Mouse (Mus musculus) heart, postnatal 14 days (tissue): ENCODE data around the gene Arel1. TPM values are rescaled to one million over a fixed set of nuclear protein-coding genes. Genes with fewer than 3 reads are reported as not detected.

Experiments used
- DNase-seq, 2 experiments: peaks; one replicate each; pipeline ENCODE4 v3.0.0; 2021 to 2022
- intact Hi-C: fragments of 180-260 bp; cut with DNase I; formaldehyde crosslinking; loops from one replicate; pipeline ENCODE4 v1.15.1; 2025
- total RNA-seq, 2 experiments: library from RNA; stranded (reverse); gene quantifications; 2 replicates each; pipeline ENCODE4 v1.2.3; 2021

The Arel1 gene
- total RNA-seq, 2 experiments from 2014 or later, result 33.6 to 38.9 TPM

DNA sequence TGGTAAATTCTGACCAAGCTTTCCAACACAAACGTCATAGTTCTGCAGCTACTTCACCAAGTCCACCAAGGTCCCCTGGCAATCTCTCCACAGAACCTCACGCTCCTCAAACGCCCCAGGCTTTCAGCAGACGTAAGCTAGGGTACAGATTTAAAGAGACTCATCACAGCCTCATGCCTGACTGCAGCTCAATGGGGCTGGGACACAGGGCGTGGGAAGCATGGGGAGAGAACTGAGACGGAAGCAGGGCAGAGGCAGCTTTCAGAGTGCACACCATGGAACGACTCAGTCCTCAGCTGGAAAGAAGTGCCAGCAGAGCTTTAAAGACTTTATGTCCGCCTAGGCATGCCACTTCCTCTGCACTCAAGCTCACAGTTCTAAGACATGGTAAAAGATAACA lies 19.2 kb downstream of the Arel1 start:
- intact Hi-C loops, result no loop called here
- DNase-seq, result no peak

DNA sequence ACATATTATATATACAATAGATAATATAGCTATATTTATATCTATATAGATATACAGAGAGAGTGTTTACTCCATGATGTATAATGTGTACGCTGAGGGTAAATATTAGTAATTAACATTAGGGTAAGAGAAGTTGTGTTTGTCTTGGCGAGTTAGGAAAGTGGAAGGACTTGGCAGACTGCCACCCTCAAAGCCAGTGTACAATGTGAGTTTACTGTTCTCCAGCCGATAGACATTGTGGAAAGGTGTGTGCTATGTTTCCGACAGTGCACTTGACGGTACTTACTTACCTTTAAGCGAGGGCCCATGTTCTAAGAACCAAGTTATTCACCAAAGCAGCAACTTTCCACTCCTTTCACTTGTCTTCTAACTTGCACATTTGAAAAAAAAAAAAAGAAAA lies 19.9 kb downstream of the Arel1 start:
- intact Hi-C loops, result no loop called here

DNA sequence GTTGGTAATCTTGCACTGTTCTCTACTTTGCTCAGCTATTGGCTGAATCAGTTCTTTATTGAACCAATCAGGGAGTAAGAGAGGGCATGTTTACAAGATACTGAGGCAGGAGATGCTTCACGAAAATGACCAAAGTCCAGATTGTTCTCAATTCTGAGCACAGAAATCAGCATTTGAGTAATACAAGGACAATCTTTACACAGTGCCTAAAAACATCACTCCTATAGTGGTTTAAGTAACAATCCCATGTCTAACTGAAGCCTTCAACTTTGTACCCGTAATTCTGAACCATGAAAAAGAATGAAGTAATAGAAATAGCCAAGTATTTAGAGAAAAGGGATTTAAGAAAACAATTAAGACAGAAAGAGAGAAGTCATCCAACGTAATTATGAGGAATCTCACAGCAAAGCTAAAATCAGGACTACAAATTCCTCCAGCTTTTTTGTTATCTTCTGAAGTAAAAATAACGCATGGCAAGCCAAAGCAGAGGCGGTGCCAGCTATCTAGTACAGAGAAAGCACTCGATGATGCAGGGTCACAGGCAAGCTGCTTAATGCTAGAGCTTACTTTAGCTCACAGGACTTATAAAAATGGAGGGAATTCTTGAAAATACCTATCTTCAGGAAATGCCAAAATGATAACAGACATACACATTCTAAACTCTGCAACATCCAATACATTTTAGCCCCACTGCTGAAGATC lies 22.0 kb downstream of the Arel1 start:
- intact Hi-C loops, result no loop called here
- peak in 1 of 2 experiments; percentile 41 for DNase-seq

More for the DNA sequence above, 19.9 kb downstream of the Arel1 start:
- DNase-seq, result no peak

DNA sequence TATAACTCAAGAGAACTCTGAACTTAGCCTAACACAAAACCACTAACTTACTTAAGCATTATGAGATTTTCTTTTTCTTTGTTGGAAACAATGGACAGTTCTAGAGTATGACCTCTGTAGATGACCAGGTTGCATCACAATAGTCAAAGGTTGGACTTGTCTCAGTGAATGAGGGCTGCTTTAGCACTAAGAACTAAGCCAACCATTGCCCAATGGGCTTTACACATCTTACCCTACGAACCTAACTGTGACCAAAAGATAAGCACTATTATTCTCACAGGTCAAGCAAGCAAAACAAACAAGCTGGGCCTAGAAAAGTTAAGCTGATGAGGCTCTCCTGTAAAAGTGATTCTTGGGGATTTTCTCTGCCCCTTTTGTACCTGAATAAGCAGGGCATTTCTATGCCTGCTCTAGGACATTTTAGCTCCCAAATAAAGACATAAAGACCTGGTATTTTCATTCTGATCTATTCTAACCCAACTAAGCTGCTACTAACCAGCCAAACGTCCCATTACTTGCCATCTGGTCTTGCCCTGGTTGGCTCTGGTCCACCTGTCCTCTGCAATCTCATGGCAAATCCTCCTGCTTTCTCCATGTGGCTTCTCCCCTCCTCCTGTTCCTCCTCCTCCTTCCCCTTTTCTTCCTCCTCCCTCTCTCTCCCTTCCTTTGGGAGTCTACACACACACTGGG lies 22.7 kb downstream of the Arel1 start:
- intact Hi-C loops, result no loop called here
- DNase-seq, result no peak

DNA sequence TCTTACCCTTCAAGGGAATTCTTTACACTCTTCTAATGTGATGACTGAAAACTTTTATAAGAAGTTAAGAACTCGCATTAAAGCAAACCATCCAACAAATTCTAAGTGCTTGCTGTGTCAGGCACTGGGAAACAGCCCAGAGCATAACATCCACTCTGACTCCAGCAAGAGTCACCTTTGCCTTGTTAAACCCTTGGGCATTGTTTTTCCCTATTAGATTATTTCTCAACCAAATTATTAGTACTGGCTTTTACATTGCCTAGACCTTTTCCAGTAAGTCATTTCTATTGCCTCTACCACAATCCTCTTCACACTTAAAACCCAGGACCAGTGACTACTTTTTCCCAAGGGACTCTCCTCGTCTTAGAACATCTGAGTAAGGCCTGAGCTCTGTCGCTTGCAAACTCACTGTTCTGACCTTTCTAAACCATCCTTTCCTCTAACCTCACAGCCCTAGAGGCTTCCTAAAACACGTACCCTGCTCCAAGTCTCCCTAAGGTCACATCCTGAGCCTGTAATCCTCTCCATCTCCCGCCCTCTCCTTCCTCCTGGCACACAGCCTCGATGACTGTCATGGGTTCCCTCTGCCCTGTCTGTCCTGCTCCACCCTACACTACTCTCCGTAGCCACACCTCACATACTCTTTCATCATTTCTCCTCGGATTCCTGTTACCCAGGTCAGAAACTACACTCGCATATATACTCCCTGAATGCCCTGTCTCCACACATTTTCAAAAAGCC lies 25.7 kb downstream of the Arel1 start:
- intact Hi-C loops, result no loop called here
- DNase-seq, result no peak

DNA sequence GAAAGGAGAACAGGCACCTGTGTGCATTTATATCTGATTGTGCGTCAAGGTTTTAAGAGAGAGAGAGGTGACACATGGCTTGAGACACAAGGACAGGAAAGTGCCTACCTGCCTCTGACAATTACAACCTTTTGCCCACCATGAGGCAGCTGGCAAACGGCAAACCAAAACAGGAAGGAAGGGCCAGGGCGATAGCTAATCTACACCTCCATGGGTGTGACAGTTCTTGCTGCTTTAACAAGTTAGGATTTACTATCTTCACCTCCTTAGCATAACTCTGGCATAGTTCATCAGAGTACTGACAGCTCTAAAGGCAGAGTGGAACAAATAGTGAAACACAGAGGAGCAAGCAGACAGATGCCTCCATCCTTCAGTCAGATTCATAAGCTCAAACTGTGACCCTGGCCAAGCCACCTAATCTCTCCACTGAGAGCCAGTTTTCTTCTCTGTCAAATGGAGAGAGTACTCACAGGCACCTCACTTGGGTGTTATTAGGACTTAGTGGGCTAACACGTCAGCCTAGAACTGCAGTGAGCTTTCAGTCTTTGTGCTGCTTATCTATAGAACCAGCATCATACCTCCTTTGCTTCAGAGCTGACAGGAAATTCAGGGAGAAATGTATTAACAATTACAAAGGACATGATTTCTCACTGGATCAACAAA lies 26.4 kb downstream of the Arel1 start:
- DNase-seq, result no peak
- intact Hi-C loops, result no loop called here

DNA sequence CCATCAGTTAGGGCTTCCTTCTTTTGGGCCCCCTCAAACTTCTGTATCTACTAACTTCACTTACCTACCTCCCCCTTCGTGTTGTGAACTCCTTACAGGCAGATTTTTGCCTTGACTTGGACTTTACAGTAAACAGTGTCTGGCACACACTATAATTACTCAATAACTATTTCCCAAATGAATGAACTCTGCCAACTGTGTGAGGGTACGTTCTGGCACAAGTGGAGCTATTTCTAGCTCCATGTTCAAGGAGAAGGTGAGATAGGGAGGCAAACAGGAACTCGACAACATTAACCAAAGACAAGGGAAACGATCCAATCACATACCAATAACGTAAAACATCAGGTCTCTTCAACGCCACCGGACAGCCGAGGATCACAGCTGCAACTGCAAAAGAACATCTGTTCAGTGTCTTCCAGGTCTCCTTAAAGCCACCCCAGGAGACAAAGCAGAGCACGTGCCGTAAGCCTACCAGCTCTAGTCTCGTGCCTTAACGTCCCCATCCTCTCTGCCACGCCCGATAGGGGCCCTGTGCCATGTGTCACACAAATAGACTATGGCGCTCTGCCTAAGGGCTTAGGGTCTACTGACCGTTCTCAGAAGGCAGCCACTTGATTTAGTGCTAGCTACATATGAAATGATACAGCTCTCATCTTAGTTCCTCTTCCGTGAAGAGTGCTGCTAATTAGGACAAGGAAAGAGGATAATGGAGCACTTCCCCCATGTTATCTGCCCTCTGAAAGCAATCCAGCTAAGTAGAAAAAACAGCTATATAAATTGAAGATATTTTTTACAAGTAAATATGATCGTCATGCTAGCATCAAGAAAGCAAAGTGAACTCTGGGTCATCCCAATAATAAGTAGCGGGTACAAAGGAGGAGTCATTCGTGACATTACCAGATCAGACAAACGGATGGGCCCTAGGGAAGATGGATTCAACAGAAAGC lies 27.4 kb downstream of the Arel1 start:
- peak; percentile 21 to 45 for DNase-seq
- intact Hi-C loops, result no loop called here

DNA sequence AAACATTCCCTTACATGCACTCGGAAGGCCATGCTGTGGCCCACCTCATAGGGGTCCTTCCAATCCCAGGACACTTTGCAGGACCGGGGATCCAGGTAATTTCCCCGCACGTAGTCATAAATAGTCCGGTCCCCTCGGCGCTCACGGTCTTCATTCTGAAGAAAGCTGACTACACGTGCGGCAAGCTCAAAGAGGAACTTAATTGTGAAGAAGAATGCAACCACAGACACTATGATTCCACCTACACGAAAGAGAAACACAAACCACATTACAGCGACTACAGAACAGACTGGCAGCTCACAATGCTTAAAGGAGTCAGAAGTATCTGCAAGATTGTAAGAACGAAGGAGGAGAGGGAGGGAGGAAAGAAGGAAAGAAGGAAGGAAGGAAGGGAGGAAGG lies 29.0 kb downstream of the Arel1 start:
- intact Hi-C loops, result no loop called here
- no peak for DNase-seq

DNA sequence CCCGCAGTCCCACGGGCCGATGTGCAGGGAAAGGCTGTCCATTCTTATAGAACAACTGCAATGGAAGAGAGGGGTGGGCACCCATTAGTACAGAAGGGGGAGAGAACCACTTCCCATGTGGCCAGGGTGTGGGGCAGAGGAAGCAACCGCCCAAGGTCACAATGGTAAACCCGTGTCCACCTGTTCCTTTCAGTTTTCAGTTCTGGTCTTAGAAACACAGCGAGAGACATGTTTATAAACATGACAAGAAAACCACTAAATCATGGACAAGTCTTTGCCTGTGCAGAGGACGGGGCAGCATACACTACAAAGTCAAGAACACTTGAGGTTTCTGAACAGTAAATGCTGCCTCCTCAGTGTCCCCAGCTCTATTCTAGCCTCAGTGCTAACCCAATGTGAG lies 30.4 kb downstream of the Arel1 start:
- intact Hi-C loops, result no loop called here
- DNase-seq, result no peak

DNA sequence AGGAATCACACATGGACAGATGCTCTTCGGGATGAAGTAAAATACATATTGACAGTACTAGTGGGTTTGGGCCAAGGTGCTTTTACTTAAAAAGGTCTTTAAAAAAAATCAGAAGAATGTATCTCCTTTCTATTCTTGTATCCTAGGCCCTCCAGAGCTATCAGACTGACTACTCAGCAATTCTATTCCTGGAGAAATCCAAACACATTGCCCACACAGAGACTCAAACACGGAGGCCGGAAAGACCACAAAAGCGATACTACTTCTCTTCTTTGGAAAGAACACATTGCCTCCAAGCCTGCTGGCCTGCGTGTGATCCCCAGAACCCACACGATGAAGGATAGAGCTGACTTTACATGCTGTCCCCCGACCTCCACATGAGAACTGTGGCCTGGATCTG lies 31.6 kb downstream of the Arel1 start:
- DNase-seq, result no peak
- intact Hi-C loops, result no loop called here

DNA sequence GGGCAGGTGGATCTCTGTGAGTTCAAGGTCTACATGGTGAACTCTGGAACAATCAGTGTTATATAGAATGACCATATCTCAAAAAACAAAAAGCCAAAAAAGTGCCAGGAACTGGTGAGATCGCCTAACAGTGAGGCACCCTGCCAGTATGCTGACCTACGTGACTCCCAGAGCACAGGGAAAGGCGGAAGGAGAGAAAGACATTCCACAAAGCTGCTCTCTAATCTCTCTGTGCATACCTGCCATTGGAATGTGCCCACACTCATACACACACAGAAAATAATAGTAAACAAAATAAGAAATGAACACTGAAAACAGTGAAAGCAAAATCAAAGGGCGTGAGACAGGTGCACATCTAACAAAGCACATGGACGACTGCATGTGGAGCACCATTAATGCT lies 35.4 kb downstream of the Arel1 start:
- intact Hi-C loops, result no loop called here
- no peak for DNase-seq

DNA sequence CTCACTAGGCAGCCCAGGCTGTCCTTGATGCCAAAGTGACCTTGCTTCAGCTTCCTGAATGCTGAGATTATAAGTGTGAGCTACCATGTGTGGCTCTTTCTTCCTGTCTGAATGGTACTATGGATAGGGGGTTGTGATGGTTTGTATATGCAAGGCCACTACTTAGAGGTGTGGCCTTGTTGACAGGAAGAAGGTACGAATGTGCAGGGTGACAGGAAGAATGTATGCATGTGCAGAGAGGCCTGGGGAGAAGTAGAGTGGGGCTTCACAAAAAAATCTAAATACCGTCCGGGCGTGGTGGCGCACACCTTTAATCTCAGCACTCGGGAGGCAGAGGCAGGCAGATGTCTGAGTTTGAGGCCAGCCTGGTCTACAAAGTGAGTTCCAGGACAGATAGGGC lies 38.5 kb downstream of the Arel1 start:
- intact Hi-C loops, result no loop called here
- no peak for DNase-seq

DNA sequence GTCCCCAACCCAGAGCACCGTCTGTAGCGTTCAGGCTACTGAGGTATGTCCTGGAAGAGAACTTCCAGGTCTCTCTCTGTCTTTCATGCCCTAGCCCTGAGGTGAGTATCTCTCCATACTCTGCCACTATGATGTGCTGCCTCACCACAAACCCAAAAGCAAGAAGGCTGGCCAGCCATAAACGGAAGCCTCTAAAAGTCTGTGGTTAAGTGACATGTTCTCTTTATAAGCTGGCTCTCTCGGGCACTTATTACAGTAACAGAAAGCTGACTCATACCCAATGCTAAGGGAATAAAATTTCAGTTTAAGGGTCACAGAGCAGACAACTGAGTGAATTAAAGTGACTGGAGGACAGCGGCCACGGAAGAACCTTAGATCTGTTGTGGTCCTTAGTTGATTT lies 44.2 kb downstream of the Arel1 start:
- DNase-seq, result no peak
- intact Hi-C loops, result no loop called here

DNA sequence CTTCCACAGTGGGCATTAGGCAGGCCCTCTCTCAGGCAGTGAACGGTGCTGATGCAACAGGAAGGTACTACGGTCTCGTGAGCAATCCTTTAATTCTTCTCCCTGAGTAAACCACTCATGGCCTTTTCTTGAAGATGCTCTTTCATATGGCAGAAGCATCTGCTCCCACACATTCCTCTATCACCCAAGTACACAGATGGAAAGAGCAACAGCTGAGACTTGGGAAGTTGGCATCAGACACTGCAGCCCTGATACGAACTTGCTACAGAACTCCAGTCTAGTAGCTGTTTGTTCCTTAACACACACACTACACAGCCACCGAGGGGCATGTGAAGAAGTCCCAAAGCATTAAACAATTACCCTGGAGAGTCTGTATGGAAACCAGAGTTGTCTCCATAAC lies 46.4 kb downstream of the Arel1 start:
- DNase-seq, result no peak
- intact Hi-C loops, result no loop called here

DNA sequence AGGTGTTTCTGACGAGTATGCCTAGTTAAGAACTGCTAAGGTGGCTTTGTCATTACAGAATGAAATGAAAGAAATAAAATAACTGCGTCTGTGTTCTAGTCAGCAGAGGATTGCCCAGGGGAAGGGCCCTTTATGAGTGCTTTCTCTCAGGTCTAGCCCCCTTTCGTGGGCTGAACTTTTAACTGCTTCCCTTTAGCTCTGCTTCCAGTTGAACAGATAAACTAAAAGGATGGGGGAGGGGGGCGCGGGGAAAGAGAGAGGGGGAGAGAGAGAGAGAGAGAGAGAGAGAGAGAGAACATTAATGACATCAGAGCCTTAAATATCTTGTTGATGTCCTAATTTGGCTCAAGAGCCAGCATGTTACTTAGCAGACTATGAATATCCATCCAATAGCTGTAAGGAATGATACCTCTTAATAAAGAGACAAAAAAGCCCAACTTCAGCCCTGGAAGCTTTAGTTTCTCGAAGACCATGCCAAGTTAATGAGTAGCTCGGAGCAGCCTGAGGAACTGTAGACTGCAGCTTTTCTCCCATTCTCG lies 48.8 kb downstream of the Arel1 start:
- intact Hi-C loops, result no loop called here
- no peak for DNase-seq

DNA sequence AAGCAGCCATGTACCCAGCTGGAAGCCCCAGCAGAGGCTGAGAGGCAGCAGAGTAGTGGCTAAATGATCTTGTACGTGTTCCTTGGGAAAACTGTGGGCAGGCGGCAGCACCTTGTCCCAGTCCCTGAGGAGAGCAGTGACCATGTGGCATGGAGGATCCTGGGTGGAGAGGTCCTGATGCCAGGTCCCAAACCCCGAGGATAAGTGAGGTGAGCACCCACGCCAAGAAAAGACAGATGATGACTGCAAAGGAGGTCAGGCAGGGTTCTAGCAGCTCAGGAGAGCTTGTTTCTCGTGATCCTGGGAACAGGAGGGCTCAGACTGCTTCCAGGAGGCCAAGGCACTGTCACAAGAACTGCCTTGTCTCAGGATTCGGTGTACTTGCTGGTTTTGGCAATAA lies 51.9 kb downstream of the Arel1 start:
- no peak for DNase-seq
- intact Hi-C loops, result no loop called here

DNA sequence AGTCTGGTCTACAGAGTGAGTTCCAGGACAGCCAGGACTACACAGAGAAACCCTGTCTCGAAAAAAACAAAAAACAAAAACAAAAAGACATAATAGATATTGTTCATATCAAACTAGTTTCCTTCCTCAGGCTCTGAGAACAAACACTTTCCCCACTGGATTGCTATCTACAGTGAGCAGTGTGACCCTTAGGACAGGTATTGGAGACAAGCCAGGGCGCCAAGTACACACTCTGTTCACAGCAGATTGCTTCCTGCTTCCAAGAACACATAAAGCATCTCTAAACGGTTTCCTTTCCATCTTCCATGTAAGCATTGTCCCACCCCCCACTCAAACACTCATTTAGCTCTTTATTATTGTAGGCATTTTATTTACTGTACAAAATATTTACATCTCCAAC lies 52.9 kb downstream of the Arel1 start:
- intact Hi-C loops, result no loop called here

DNA sequence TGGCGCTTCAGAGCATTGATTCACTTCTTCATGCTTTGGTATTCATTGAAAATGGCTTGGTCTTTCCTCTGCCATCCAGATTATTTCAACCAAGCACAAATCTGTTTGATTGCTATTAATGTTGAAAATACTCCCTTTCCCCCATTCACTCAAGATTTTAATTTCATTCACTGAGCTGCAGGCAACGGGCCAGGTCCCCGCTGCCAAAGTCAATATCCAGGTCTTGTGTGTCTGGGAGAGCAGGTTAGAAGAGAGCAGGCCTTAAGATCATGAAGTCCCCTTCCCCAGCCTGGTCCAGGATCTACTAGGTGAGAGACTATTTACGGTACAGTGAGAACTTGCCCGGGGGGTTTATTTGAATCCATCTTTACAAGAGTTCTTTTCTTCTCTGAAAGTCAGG lies 55.7 kb downstream of the Arel1 start:
- peak in 1 of 2 experiments; percentile 28 for DNase-seq
- intact Hi-C loops, result no loop called here

More for the DNA sequence above, 52.9 kb downstream of the Arel1 start:
- no peak for DNase-seq

DNA sequence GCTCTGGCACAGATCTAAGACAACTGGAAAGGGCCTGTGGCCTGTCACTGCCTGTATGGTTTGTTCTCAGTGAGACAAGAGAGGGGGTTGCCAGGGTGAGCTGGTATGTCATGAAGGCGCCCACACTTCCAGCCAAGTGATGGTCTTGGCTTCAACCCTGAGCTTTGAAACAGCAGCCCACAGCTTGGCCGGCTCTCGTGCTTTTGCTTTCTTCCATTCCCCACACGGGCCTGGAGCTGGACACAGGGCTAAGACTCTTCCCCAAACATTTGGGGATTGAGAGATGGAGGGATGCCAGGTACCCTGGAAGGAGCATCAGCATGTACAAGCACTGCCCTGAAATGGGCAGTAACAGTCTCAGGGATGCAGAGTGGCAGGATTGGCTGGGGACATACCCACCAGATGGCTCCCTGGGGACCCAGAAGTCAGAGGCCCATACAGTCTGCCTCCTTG lies 58.0 kb downstream of the Arel1 start:
- DNase-seq, result no peak
- intact Hi-C loops, result no loop called here

DNA sequence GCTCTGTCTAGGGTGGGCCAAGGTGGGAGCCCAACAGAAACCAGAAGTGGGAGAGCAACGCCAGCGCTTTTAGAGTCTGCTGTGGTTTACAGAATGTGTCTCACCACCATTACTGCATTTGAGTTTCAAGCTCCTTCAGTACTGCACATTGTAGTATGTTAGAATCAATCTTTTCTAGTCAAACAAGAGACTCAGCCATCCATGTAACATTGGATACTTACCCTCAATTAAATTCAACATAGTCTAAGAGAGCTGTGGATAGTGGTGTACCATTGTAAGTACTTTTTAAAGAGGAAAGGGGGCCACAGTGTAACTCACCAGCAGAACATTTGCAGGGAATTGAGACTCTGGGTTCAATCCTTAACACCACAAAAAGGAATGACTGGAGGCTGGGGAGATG lies 59.1 kb downstream of the Arel1 start:
- intact Hi-C loops, result no loop called here
- DNase-seq, result no peak
